Mouse (Mus musculus): ENCODE measurements around the gene Cab39l. TPM values are rescaled to one million over a fixed set of nuclear protein-coding genes. Genes with fewer than 3 reads are reported as not detected.

Cab39l gene
- total RNA-seq, 2 experiments from 2014 or later, result 10.8 to 12.1 TPM

- no peak for ATAC-seq (replicated peaks; ENCODE audit: low FRiP score, poor library complexity, severe bottlenecking)
Observed at GRCm38 (mm10) chr14:59625806-59626364, 185.1 kb downstream of the Cab39l start.

GRCm38 (mm10) chr14:59626711-59627110 lies 185.9 kb downstream of the Cab39l start:
- no peak for ATAC-seq (replicated peaks; ENCODE audit: low FRiP score, poor library complexity, severe bottlenecking)

GRCm38 (mm10) chr14:59627142-59627680 lies 186.4 kb downstream of the Cab39l start:
- ATAC-seq (replicated peaks; ENCODE audit: low FRiP score, poor library complexity, severe bottlenecking), result no peak

- ATAC-seq (replicated peaks; ENCODE audit: low FRiP score, poor library complexity, severe bottlenecking), result no peak
Observed at GRCm38 (mm10) chr14:59627823-59628222, 187.1 kb downstream of the Cab39l start.

- no peak for ATAC-seq (replicated peaks; ENCODE audit: low FRiP score, poor library complexity, severe bottlenecking)
Observed at GRCm38 (mm10) chr14:59629308-59629707, 188.5 kb downstream of the Cab39l start.

GRCm38 (mm10) chr14:59630096-59630495 lies 189.3 kb downstream of the Cab39l start:
- no peak for ATAC-seq (replicated peaks; ENCODE audit: low FRiP score, poor library complexity, severe bottlenecking)

- no peak for ATAC-seq (replicated peaks; ENCODE audit: low FRiP score, poor library complexity, severe bottlenecking)
Observed at GRCm38 (mm10) chr14:59632067-59632466, 191.3 kb downstream of the Cab39l start.

GRCm38 (mm10) chr14:59633295-59633898 lies 192.6 kb downstream of the Cab39l start:
- no peak for ATAC-seq (replicated peaks; ENCODE audit: low FRiP score, poor library complexity, severe bottlenecking)

- no peak for ATAC-seq (replicated peaks; ENCODE audit: low FRiP score, poor library complexity, severe bottlenecking)
Observed at GRCm38 (mm10) chr14:59633988-59634387, 193.2 kb downstream of the Cab39l start.

Other genes starting within 250 kb of the Cab39l start
- gene Rcbtb1, start 239.8 kb upstream of the Cab39l start, total RNA-seq (2015; ENCODE audit: low replicate concordance), result 1.9 and 7.9 TPM in 2 replicates
- gene Rcbtb1, start 239.8 kb upstream of the Cab39l start, total RNA-seq (2017; ENCODE audit: low replicate concordance), result 7.8 and 9.3 TPM in 2 replicates
- gene Gm6904, start 180.8 kb upstream of the Cab39l start, total RNA-seq (2015; ENCODE audit: low replicate concordance), result not detected in 2 replicates
- 0.51 TPM in 1 of 2 replicates, not detected in the other for gene Gm6904, start 180.8 kb upstream of the Cab39l start, total RNA-seq (2017; ENCODE audit: low replicate concordance)
- 0.38 TPM in 1 of 2 replicates, not detected in the other for gene Phf11a, start 143.4 kb upstream of the Cab39l start, total RNA-seq (2015; ENCODE audit: low replicate concordance)
- gene Phf11a, start 143.4 kb upstream of the Cab39l start, total RNA-seq (2017; ENCODE audit: low replicate concordance), result 1.4 TPM in 1 of 2 replicates, not detected in the other
- gene Phf11b, start 99.6 kb upstream of the Cab39l start, total RNA-seq (2015; ENCODE audit: low replicate concordance), result 0.96 and 1.7 TPM in 2 replicates
- 2.3 and 3.9 TPM in 2 replicates for gene Phf11b, start 99.6 kb upstream of the Cab39l start, total RNA-seq (2017; ENCODE audit: low replicate concordance)
- gene Phf11d, start 75.5 kb upstream of the Cab39l start, total RNA-seq (2015; ENCODE audit: low replicate concordance), result 0.84 and 4.2 TPM in 2 replicates
- 0.42 and 0.85 TPM in 2 replicates for gene Phf11d, start 75.5 kb upstream of the Cab39l start, total RNA-seq (2017; ENCODE audit: low replicate concordance)
- 0.96 and 1.3 TPM in 2 replicates for gene Phf11c, start 45.6 kb upstream of the Cab39l start, total RNA-seq (2015; ENCODE audit: low replicate concordance)
- 1.4 and 2.2 TPM in 2 replicates for gene Phf11c, start 45.6 kb upstream of the Cab39l start, total RNA-seq (2017; ENCODE audit: low replicate concordance)
- gene Setdb2, start 88 bp upstream of the Cab39l start, total RNA-seq (2015; ENCODE audit: low replicate concordance), result 10.9 and 16.9 TPM in 2 replicates
- 12.7 and 13.6 TPM in 2 replicates for gene Setdb2, start 88 bp upstream of the Cab39l start, total RNA-seq (2017; ENCODE audit: low replicate concordance)
- gene Cdadc1, start 157.0 kb downstream of the Cab39l start, total RNA-seq (2015; ENCODE audit: low replicate concordance), result 15.0 and 25.3 TPM in 2 replicates
- gene Cdadc1, start 157.0 kb downstream of the Cab39l start, total RNA-seq (2017; ENCODE audit: low replicate concordance), result 11.1 and 23.3 TPM in 2 replicates
- 1.2 TPM in 1 of 2 replicates, not detected in the other for gene Shisa2, start 184.3 kb downstream of the Cab39l start, total RNA-seq (2015; ENCODE audit: low replicate concordance)
- gene Shisa2, start 184.3 kb downstream of the Cab39l start, total RNA-seq (2017; ENCODE audit: low replicate concordance), result not detected in 2 replicates